Mouse (Mus musculus) testis, postnatal 14 days (tissue): Measurements from ENCODE around the gene Nkx1-2.

Experiments used
- DNase-seq: peaks from one replicate; pipeline ENCODE4 v3.0.0; 2021; ENCODE audit warnings: low spot score

Gene Nkx1-2

GRCm38 (mm10) chr7:132565831-132566230, 33.6 kb downstream of the Nkx1-2 start:
- no peak for DNase-seq

GRCm38 (mm10) chr7:132559138-132559766, 40.2 kb downstream of the Nkx1-2 start:
- DNase-seq, result no peak

- no peak for DNase-seq
These were observed 41.2 kb downstream of the Nkx1-2 start for GRCm38 (mm10) chr7:132558141-132558736.

- DNase-seq, result no peak
These were observed 42.9 kb downstream of the Nkx1-2 start for GRCm38 (mm10) chr7:132556575-132556974.

- no peak for DNase-seq
These were observed 43.5 kb downstream of the Nkx1-2 start for GRCm38 (mm10) chr7:132555911-132556310.

- no peak for DNase-seq
These were observed 45.3 kb downstream of the Nkx1-2 start for GRCm38 (mm10) chr7:132554091-132554490.

GRCm38 (mm10) chr7:132551351-132552126, 47.9 kb downstream of the Nkx1-2 start:
- peak; percentile 88 for DNase-seq

- DNase-seq, result no peak
These were observed 52.3 kb downstream of the Nkx1-2 start for GRCm38 (mm10) chr7:132547126-132547525.
